9 mouse cellular contexts compared by ENCODE assay signal in the genomic region with DNA sequence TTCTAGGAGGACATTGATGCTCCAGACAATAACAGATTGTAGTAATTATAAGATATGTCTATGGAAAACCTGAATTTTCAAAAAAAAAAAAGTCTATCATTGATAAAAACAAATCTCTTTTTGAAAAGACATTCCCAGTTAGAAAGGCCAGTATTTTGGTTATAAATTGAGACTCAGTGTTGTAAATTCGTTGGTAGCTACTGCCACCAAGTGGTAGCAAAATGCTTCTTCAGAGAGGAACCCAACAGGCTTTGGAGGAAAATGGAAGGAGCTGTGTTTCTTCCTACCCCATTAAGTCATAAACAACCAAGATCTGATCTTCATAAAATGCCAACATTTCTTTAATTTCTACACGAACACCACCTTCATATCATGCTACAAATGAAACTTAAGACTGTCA. TPM values are rescaled to one million over a fixed set of nuclear protein-coding genes. Genes with fewer than 3 reads are reported as not detected.
DNase-seq lines count a peak whose midpoint lies in the region; ATAC-seq and TF ChIP-seq lines count a peak whose summit lies in the region.
"Had no signal": no experiment of that assay in that cellular context is flagged by ENCODE, and none has a peak within 500 bp of the region (broad histone marks: within the 10 kb centered on the region; RNA-seq: fewer than 3 reads in every experiment).

No protein-coding gene starts in this region.

- 1% methylated on average over 2 of the region's 2 CpGs for WGBS in kidney, embryonic 14.5 days
- 2% methylated on average over 2 of the region's 2 CpGs for WGBS in forebrain, embryonic 16.5 days
- 0% methylated on average over 2 of the region's 2 CpGs for WGBS in intestine, embryonic 15.5 days

- no peaks in the 10 kb centered on the region for H3K36me3 ChIP-seq in kidney, embryonic 14.5 days (ENCODE audit: control insufficient read depth, insufficient read depth, low read length)
- no peaks in the 10 kb centered on the region for H3K36me3 ChIP-seq in CH12.LX (replicated peaks in 1 of 2; ENCODE audit: control insufficient read depth in 1 of 2, insufficient read depth in 1 of 2, low read length in 1 of 2)
- H3K36me3 ChIP-seq in forebrain, embryonic 16.5 days (ENCODE audit: control insufficient read depth, insufficient read depth), result no peaks in the 10 kb centered on the region
- no peaks in the 10 kb centered on the region for H3K36me3 ChIP-seq in intestine, embryonic 15.5 days
- H3K36me3 ChIP-seq: stomach, embryonic 15.5 days had no signal

- no peak for TF ChIP-seq EP300 in CH12.LX (IDR thresholded peaks at IDR 0.05; ENCODE audit: low read length)

- TF ChIP-seq RAD21 in CH12.LX (IDR thresholded peaks at IDR 0.05; ENCODE audit: low read depth, low read length), result peak; percentile 96

- peak; percentile 25 to 90; a peak in 2 of 4 replicates for TF ChIP-seq CTCF in CH12.LX (conservative IDR thresholded peaks at IDR 0.05 in 1 of 2, IDR thresholded peaks at IDR 0.05 in 1 of 2; ENCODE audit: low read depth in 2 of 2, low read length in 2 of 2)

- H3K4me1 ChIP-seq in kidney, embryonic 14.5 days (ENCODE audit: control insufficient read depth, insufficient read depth, low read length), result no peaks in the 10 kb centered on the region
- no peaks in the 10 kb centered on the region for H3K4me1 ChIP-seq in CH12.LX (ENCODE audit: control insufficient read depth in 1 of 2, insufficient read depth in 2 of 2)
- H3K4me1 ChIP-seq in forebrain, embryonic 16.5 days (replicated peaks; ENCODE audit: control insufficient read depth, insufficient read depth, low read length), result no peaks in the 10 kb centered on the region
- no peaks in the 10 kb centered on the region for H3K4me1 ChIP-seq in intestine, embryonic 15.5 days (replicated peaks)
- H3K4me1 ChIP-seq: stomach, embryonic 15.5 days had no signal

- in situ Hi-C loops in CH12.LX (cut with MboI; ENCODE audit: low pct_ligation_motif_present, low pct_unique_long_range_greater_than_20kb, low sequenced_read_pairs), result no loop called here

- H3K27me3 ChIP-seq in kidney, embryonic 14.5 days (ENCODE audit: control insufficient read depth, insufficient read depth, low read length), result no peaks in the 10 kb centered on the region
- no peaks in the 10 kb centered on the region for H3K27me3 ChIP-seq in CH12.LX (replicated peaks)
- no peaks in the 10 kb centered on the region for H3K27me3 ChIP-seq in forebrain, embryonic 16.5 days (replicated peaks; ENCODE audit: control insufficient read depth, insufficient read depth, low read length)
- no peaks in the 10 kb centered on the region for H3K27me3 ChIP-seq in intestine, embryonic 15.5 days (replicated peaks)
- H3K27me3 ChIP-seq: stomach, embryonic 15.5 days had no signal

- no peaks in the 10 kb centered on the region for H3K79me2 ChIP-seq in CH12.LX (replicated peaks; ENCODE audit: control insufficient read depth, extremely low read depth, insufficient read depth, poor library complexity, severe bottlenecking)

- no peak overlapping the region for H3K27ac ChIP-seq in kidney, embryonic 14.5 days (ENCODE audit: low read depth, low read length)
- no peak overlapping the region for H3K27ac ChIP-seq in CH12.LX (ENCODE audit: insufficient read depth, low read depth)
- H3K27ac ChIP-seq in forebrain, embryonic 16.5 days (ENCODE audit: low read length), result no peak overlapping the region
- H3K27ac ChIP-seq in intestine, embryonic 15.5 days, result no peak overlapping the region
- H3K27ac ChIP-seq: stomach, embryonic 15.5 days had no signal

- H3K9me3 ChIP-seq in kidney, embryonic 14.5 days (ENCODE audit: control insufficient read depth, low read length), result no peaks in the 10 kb centered on the region
- no peaks in the 10 kb centered on the region for H3K9me3 ChIP-seq in CH12.LX (replicated peaks; ENCODE audit: low read length)
- H3K9me3 ChIP-seq in forebrain, embryonic 16.5 days (ENCODE audit: control insufficient read depth, low read length), result no peaks in the 10 kb centered on the region
- no peaks in the 10 kb centered on the region for H3K9me3 ChIP-seq in intestine, embryonic 15.5 days
- H3K9me3 ChIP-seq: stomach, embryonic 15.5 days had no signal

- ATAC-seq in kidney, embryonic 14.5 days (ENCODE audit: low FRiP score, low TSS enrichment), result no peak
- ATAC-seq in forebrain, embryonic 16.5 days, result peak; percentile 65; the same call in 1 of the 2 replicates
- ATAC-seq in intestine, embryonic 15.5 days, result no peak

- H3K9ac ChIP-seq in kidney, embryonic 14.5 days (ENCODE audit: low read depth, low read length), result no peak overlapping the region
- no peak overlapping the region for H3K9ac ChIP-seq in CH12.LX (ENCODE audit: insufficient read depth, low read depth)
- no peak overlapping the region for H3K9ac ChIP-seq in forebrain, embryonic 16.5 days (replicated peaks; ENCODE audit: low read depth, low read length)
- H3K9ac ChIP-seq in intestine, embryonic 15.5 days, result no peak overlapping the region
- H3K9ac ChIP-seq: stomach, embryonic 15.5 days had no signal

- dilution Hi-C loops in CH12.LX (cut with MboI; ENCODE audit: extremely low pct_ligation_motif_present, extremely low pct_unique_long_range_greater_than_20kb, low sequenced_read_pairs), result no loop called here

- no peak overlapping the region for H3K4me3 ChIP-seq in kidney, embryonic 14.5 days (ENCODE audit: low read length)
- H3K4me3 ChIP-seq in CH12.LX (replicated peaks in 1 of 3; ENCODE audit: low read depth in 2 of 3, low read length in 2 of 3, poor library complexity in 1 of 3), result no peak overlapping the region
- H3K4me3 ChIP-seq in forebrain, embryonic 16.5 days (replicated peaks; ENCODE audit: low read length), result no peak overlapping the region
- no peak overlapping the region for H3K4me3 ChIP-seq in intestine, embryonic 15.5 days (replicated peaks)
- H3K4me3 ChIP-seq: stomach, embryonic 15.5 days had no signal

- TF ChIP-seq POLR2A in CH12.LX (IDR thresholded peaks at IDR 0.05; ENCODE audit: low read depth, low read length), result no peak

- no peak overlapping the region for H3K4me2 ChIP-seq in kidney, embryonic 14.5 days (replicated peaks; ENCODE audit: low read depth, low read length)
- no peak overlapping the region for H3K4me2 ChIP-seq in CH12.LX (ENCODE audit: insufficient read depth, low read depth, poor library complexity, severe bottlenecking)
- no peak overlapping the region for H3K4me2 ChIP-seq in forebrain, embryonic 16.5 days (ENCODE audit: low read length)
- H3K4me2 ChIP-seq in intestine, embryonic 15.5 days (replicated peaks), result no peak overlapping the region
- H3K4me2 ChIP-seq: stomach, embryonic 15.5 days had no signal

- DNase-seq in kidney, adult 9 months, result peak; percentile 59
- DNase-seq in CH12.LX (ENCODE audit: extremely low read depth), result peak; percentile 55
- peak; percentile 3 for DNase-seq in WW6 (ENCODE audit: low read depth, low spot score)
- peak; percentile 38 to 67 for DNase-seq in layer of hippocampus, postnatal 10 days (ENCODE audit: low spot score in 2 of 2)
- peak; percentile 33 for DNase-seq in naive thymus-derived CD4-positive, alpha-beta T cell, adult 2 months (ENCODE audit: low read depth)

TF ChIP-seq in CH12.LX, 34 proteins besides CTCF, POLR2A, EP300 and RAD21:
- TF ChIP-seq MYC (IDR thresholded peaks at IDR 0.05; ENCODE audit: low read depth, low read length) (0 out of 2 replicates have a peak, but pooled peaks have one; percentile 20), CHD1 (IDR thresholded peaks at IDR 0.05; ENCODE audit: low read depth, low read length) (no peak), TBP (conservative IDR thresholded peaks at IDR 0.05; ENCODE audit: low read depth, low read length) (no peak), USF2 (conservative IDR thresholded peaks at IDR 0.05; ENCODE audit: low read depth, low read length) (no peak), MEF2A (IDR thresholded peaks at IDR 0.05; ENCODE audit: borderline replicate concordance, low read depth, low read length) (no peak), MAFK (IDR thresholded peaks at IDR 0.05; ENCODE audit: insufficient replicate concordance, low read length) (no peak), SMC3 (IDR thresholded peaks at IDR 0.05; ENCODE audit: low read depth, low read length) (peak; percentile 89), ZC3H11A (IDR thresholded peaks at IDR 0.05; ENCODE audit: low read depth, low read length) (peak; percentile 79), ETS1 (conservative IDR thresholded peaks at IDR 0.05; ENCODE audit: low read depth, low read length) (no peak), MAX (IDR thresholded peaks at IDR 0.05; ENCODE audit: low read length) (no peak), MAZ (IDR thresholded peaks at IDR 0.05; ENCODE audit: low read depth, low read length) (no peak), E2F4 (IDR thresholded peaks at IDR 0.05; ENCODE audit: insufficient replicate concordance, low read depth, low read length) (0 out of 2 replicates have a peak, but pooled peaks have one; percentile 28), RCOR1 (conservative IDR thresholded peaks at IDR 0.05; ENCODE audit: low read depth, low read length) (no peak), GABPA (IDR thresholded peaks at IDR 0.05; ENCODE audit: insufficient replicate concordance, low read depth, low read length) (no peak), NELFE (IDR thresholded peaks at IDR 0.05; ENCODE audit: low read depth, low read length) (no peak), POLR2AphosphoS2 (IDR thresholded peaks at IDR 0.05; ENCODE audit: low read depth, low read length) (no peak), ELF1 (IDR thresholded peaks at IDR 0.05; ENCODE audit: low read depth, low read length) (no peak)

RNA-seq across cellular contexts. Expression of gene Tmem196, which starts 36.1 kb away (rescaled TPM):
- polyA plus RNA-seq in kidney, embryonic 14.5 days (2014; fragmentation: Nextera tagmentation; extraction: Ambion mirVana), result 0.67 and 0.70 TPM in 2 replicates
- total RNA-seq in CH12.LX (2012; rRNA removed) (not detected in 2 replicates), CH12.LX (2014; rRNA removed) (not detected in 2 replicates)
- polyA plus RNA-seq in CH12.LX (2012; ENCODE audit: insufficient read length, low read depth), result not detected in 2 replicates
- polyA plus RNA-seq in forebrain, embryonic 16.5 days (2015; fragmentation: Nextera tagmentation; extraction: Ambion mirVana), result 6.8 and 9.8 TPM in 2 replicates
- total RNA-seq in layer of hippocampus, postnatal 10 days (2021), result 10 to 100 TPM; 12.7 to 13.2 TPM
- polyA plus RNA-seq in intestine, embryonic 15.5 days (2015; fragmentation: Nextera tagmentation; extraction: Ambion mirVana), result 1.8 and 2.0 TPM in 2 replicates

Comparison
In these comparisons a context has a peak if more than half of its experiments do, and no peak if none do; other contexts are left out.
1. DNase-seq: peak in every context shown above with its lines; median percentile 59 in kidney, adult 9 months; 55 in CH12.LX; 52 in layer of hippocampus, postnatal 10 days; 33 in naive thymus-derived CD4-positive, alpha-beta T cell, adult 2 months; 3 in WW6.